Mouse (Mus musculus) mouse embryonic stem cell (cell line): Measurements from ENCODE around the gene Nat8f3.
"Not testable (repeated sequence)": the region's sequence is repeated elsewhere in the genome, so short reads cannot be mapped to it uniquely, and the experiment has no call there.

Experiments
- in situ Hi-C, 2 experiments: fragments of 300-500 bp; cut with MboI; formaldehyde crosslinking; loops; 1 replicate in 1 of 2; 3 replicates in 1 of 2; pipeline ENCODE4 v1.14.3; 2019 to 2020; ENCODE audit warnings: low sequenced_read_pairs in 2 of 2, low pct_unique_long_range_greater_than_20kb in 1 of 2, mixed read lengths in 1 of 2; ENCODE audit not compliant: unreplicated experiment in 1 of 2

Nat8f3 gene

DNA sequence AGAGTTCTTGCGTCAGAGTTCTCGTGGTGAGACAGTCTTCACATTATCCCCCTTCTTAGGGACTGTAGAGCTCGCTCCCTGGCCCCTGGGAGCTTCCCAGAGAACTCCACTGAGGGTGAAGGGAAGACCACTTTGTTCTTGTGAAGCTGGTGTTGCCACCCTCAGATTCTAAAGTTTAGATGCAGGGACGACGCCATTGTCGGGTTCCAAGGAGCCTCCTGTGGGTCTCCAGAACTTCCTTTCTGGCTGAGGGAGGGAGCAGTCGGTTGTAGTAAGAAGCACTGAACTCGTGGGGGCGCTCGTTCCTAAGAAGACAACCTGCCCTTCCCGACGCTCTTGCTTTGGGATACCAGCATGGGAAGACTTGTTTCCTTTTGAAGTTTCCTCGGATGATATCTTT is at the start of gene Nat8f3:
TSS of gene Nat8f3 (minus strand) at position 223 of the 400 bp plus-strand sequence.
- in situ Hi-C loops, result not testable (repeated sequence)

DNA sequence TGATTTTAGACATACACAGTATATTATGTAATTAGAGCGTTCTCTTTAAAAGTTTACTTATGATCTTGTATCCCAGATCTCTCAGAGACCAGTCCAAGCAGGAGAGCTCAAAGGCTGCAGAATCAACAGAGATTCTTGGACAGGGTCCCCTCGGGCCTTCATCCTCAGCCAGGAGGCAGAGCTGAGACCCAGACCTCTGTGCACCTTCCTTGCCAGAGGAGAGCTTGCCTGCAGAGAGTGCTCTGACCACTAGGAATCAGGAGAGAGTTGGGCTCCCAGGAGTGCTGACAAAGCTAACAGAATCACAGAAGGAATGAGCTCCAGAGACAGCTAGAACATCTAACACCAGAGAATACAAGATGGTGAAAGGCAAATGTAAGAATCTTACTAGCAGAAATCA is 47.8 kb upstream of the Nat8f3 start:
- in situ Hi-C loops, result no loop called here

DNA sequence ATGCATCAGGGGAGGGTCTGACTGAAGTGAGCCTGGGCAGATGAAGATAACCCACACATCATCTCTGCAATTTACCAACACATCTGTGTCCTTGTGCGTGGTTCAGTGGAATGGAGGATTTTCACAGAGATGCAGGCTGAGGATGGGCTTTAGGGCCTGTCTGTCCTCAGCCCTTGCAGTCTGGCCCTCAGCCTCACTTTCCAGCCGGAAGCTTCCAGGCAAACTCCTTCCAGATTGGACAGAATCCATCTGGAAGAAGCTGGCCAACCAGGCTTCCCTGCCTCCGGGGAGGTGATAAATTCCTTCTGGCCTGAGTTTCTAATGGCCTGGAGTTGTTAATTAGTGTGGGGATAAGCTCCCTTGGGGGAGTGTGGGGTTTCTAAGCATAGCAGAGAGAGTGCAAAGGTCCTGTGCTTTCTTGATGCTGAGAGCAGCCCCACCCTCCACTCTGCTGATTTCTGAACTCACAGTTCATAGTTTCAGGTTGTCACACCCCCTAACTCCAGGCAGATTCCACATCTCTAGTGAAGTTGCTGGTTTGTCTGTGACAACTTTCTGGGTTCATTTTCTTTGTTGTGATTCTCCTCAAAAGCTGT is 45.5 kb upstream of the Nat8f3 start:
- in situ Hi-C loops, result not testable (repeated sequence)

DNA sequence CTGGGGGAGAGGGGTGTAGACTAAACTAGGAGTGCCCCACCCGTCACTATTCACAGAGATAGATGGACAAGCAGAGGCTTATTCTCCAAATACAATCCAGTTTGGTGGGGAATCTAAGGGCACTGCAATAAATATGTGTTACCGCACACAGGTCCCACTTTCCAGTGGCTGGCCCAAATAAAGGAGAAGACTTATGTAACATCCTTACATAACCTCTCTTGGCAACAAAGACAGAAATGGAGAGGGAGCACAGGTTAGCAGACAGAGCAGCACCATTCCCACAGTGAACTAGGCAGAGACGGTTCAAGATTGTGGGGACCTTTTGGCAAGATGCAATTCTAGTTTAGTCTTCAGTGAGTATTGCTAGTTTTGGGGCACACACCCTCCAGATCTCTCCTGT is 45.0 kb upstream of the Nat8f3 start:
- in situ Hi-C loops, result not testable (repeated sequence)

DNA sequence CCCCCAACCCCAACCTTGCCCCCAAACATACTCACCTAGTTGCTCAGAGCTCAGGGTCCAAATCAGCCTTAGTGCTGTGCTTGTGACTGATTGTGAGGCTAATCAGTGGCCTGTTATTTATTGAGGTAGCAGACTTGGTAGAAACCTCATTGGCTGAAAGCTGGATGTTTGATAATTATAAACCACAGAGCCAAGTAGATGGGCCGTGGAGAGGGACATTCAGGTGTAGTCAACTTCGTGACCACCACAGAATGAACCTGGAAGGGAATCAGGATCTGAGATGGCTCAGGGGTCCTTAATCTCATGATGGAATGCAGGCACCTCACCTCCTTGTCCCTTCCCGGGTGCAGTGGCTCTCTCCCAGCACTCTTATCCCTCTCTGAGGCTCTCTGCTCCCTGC is 44.2 kb upstream of the Nat8f3 start:
- in situ Hi-C loops, result not testable (repeated sequence)

DNA sequence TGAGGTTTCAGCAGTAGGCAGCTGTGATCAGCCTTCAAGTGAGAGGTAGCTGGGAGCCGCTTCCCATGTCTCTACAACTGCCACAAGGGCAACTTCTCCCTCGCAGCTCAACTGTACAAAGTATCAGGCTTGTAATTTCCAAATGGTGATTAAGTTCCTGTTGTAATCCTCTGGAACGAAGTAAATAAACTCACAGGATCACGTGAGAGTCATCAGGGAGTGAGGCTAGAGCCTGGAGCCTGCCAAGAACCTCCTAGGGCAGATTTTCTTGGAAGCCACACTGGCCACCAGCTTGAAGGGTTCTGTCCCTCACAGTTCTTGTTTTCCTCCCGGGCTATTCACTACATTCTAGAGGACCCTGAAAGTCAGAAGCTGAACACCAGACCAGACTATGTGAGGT is 37.6 kb upstream of the Nat8f3 start:
- in situ Hi-C loops, result not testable (repeated sequence)

DNA sequence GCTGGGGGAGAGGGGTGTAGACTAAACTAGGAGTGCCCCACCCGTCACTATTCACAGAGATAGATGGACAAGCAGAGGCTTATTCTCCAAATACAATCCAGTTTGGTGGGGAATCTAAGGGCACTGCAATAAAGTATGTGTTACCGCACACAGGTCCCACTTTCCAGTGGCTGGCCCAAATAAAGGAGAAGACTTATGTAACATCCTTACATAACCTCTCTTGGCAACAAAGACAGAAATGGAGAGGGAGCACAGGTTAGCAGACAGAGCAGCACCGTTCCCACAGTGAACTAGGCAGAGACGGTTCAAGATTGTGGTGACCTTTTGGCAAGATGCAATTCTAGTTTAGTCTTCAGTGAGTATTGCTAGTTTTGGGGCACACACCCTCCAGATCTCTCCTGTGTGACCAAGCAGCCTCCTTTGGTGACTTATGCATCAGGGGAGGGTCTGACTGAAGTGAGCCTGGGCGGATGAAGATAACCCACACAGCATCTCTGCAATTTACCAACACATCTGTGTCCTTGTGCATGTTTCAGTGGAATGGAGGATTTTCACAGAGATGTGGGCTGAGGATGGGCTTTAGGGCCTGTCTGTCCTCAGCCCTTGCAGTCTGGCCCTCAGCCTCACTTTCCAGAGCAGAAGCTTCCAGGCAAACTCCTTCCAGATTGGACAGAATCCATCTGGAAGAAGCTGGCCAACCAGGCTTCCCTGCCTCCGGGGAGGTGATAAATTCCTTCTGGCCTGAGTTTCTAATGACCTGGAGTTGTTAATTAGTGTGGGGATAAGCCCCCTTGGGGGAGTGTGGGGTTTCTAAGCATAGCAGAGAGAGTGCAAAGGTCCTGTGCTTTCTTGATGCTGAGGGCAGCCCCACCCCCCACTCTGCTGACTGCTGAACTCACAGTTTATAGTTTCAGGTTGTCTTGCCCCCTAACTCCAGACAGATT is 2.2 kb downstream of the Nat8f3 start:
- in situ Hi-C loops, result not testable (repeated sequence)

DNA sequence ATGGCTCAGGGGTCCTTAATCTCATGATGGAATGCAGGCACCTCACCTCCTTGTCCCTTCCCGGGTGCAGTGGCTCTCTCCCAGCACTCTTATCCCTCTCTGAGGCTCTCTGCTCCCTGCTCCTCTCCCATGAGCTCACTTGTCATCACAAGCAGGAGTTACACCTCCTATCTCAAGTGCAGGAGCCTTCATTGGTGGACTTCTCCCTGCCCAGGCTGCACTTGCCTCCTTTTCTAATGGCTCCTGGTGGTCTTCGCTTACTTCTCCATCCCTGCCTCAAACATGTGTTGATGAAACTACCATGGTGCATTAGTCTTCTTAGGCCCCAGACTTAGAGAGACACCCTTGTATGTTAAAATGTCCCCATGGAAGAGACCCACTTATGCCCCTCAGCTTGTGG is 2.9 kb downstream of the Nat8f3 start:
- in situ Hi-C loops, result not testable (repeated sequence)

DNA sequence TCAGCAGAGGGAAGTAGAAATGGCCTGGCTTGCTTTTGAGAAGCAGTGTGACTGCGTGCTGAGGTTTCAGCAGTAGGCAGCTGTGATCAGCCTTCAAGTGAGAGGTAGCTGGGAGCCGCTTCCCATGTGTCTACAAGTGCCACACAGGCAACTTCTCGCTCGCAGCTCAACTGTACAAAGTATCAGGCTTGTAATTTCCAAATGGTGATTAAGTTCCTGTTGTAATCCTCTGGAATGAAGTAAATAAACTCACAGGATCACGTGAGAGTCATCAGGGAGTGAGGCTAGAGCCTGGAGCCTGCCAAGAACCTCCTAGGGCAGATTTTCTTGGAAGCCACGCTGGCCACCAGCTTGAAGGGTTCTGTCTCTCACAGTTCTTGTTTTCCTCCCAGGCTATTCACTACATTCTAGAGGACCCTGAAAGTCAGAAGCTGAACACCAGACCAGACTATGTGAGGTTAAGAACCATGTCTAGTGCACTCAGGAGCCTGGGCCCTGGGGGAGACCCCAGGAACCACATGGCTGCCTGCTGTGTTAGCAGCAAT is 9.8 kb downstream of the Nat8f3 start:
- in situ Hi-C loops, result not testable (repeated sequence)

DNA sequence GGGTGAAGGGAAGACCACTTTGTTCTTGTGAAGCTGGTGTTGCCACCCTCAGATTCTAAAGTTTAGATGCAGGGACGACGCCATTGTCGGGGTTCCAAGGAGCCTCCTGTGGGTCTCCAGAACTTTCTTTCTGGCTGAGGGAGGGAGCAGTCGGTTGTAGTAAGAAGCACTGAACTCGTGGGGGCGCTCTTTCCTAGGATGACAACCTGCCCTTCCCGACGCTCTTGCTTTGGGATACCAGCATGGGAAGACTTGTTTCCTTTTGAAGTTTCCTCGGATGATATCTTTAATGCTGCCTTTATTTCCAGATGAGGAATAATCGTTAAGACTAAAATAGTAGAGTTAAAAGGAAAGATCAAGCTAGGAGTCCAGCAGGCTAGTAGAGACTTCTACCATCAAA is 52.4 kb downstream of the Nat8f3 start, which contains the start of gene Nat8f7:
TSS of gene Nat8f7 (minus strand) at position 101 of the 400 bp plus-strand sequence.
- in situ Hi-C loops, result not testable (repeated sequence)

DNA sequence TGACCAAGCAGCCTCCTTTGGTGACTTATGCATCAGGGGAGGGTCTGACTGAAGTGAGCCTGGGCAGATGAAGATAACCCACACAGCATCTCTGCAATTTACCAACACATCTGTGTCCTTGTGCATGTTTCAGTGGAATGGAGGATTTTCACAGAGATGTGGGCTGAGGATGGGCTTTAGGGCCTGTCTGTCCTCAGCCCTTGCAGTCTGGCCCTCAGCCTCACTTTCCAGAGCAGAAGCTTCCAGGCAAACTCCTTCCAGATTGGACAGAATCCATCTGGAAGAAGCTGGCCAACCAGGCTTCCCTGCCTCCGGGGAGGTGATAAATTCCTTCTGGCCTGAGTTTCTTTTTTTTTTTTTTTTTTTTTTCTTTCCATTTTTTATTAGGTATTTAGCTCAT is 55.9 kb downstream of the Nat8f3 start:
- in situ Hi-C loops, result not testable (repeated sequence)

DNA sequence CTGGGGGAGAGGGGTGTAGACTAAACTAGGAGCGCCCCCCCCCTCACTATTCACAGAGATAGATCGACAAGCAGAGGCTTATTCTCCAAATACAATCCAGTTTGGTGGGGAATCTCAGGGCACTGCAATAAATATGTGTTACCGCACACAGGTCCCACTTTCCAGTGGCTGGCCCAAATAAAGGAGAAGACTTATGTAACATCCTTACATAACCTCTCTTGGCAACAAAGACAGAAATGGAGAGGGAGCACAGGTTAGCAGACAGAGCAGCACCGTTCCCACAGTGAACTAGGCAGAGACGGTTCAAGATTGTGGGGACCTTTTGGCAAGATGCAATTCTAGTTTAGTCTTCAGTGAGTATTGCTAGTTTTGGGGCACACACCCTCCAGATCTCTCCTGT is 56.3 kb downstream of the Nat8f3 start:
- in situ Hi-C loops, result not testable (repeated sequence)

DNA sequence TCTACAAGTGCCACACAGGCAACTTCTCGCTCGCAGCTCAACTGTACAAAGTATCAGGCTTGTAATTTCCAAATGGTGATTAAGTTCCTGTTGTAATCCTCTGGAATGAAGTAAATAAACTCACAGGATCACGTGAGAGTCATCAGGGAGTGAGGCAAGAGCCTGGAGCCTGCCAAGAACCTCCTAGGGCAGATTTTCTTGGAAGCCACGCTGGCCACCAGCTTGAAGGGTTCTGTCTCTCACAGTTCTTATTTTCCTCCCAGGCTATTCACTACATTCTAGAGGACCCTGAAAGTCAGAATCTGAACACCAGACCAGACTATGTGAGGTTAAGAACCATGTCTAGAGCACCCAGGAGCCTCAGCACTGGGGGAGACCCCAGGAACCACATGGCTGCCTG is 63.6 kb downstream of the Nat8f3 start:
- in situ Hi-C loops, result not testable (repeated sequence)
